Mouse (Mus musculus): ENCODE data around the gene 4930438A08Rik.
"Not testable (repeated sequence)": the region's sequence is repeated elsewhere in the genome, so short reads cannot be mapped to it uniquely, and the experiment has no call there.

4930438A08Rik gene

DNA sequence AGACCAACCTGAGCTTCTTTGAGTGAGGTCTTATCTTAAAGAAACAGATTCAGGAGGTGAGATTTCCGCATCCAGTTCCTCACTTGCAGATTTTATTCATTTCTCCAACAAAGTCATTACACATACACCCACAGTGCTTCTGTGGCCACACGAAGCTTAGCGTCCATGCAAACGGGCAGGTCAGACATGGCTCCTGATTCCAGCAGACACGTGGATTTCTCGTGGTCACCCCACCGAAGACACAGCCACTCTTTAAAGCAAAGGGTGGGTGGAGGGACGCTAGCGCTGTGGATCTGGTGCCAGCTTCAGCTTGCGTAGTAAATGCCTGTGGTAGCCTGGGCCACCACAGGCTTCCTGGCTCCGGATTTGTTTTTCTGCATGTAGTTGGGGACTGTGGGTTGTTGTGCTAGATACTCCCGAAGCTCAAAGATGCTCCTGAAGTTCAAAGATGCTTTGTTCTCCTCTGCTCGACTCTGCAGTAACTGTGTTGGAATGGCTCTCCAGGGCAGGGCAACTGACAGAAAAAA is 7.4 kb downstream of the 4930438A08Rik start:
- DNase-seq (ENCODE audit: low read depth, low spot score), result no peak

- no peak for DNase-seq (ENCODE audit: low read depth, low spot score)
These were observed 7.9 kb downstream of the 4930438A08Rik start for GRCm38 (mm10) chr11:58282518-58282917.

DNA sequence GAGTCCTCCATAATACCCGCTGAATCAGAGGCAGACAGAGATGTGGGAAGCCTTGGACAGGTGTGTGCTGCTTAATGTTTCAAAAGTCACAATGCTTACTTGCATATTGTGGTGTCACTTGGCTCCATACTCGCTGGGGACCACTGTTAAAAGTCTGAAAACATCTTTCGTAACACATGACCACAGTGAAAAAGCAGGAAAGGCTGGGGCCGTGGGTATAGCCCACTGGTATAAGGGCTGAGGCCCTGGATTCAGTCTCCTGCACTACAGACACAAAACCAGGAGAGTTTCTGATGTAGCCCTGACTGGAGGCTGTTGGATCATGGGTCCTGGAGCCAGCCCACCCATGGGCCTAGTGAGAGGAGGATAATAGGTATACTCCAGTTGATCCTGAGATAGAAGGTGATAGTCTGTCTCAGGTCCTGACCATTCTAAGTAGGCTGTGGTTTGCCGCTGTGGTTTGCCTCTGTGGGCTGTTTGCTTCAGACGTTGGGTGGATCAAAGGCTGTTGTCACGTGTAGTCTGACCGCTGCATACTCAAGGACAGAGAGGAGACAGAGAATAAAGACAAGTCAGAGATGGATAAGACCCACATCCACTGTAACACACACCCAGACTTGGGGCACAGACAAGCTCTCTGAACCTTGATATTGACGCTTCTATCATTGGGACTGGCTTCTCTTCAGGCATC is 15.5 kb downstream of the 4930438A08Rik start:
- DNase-seq (ENCODE audit: low read depth, low spot score), result peak; percentile 62

- no peak for DNase-seq (ENCODE audit: low read depth, low spot score)
These were observed 16.2 kb downstream of the 4930438A08Rik start for GRCm38 (mm10) chr11:58290812-58291211.

GRCm38 (mm10) chr11:58292791-58293190 is 18.2 kb downstream of the 4930438A08Rik start:
- no peak for DNase-seq (ENCODE audit: low read depth, low spot score)

DNA sequence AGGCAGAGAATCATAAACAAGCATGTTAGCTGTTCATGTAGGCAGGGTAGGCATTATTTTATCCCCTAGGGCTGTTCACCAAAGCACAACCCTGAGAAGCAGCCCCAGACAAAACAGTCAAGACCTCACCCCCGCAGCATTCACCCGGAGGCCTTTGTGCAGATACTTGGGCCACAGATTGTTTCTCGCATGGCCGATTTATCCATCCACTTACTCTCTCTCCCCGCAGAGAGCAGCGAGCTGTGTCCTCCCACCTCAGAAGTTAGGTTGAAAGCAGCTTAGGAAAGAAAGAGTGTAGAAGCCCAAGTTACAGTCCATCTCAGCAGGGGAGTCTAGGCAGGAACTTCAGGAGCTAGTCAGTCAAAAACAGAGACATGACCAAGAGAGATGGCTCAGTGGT is 22.8 kb downstream of the 4930438A08Rik start:
- no peak for DNase-seq (ENCODE audit: low read depth, low spot score)

DNA sequence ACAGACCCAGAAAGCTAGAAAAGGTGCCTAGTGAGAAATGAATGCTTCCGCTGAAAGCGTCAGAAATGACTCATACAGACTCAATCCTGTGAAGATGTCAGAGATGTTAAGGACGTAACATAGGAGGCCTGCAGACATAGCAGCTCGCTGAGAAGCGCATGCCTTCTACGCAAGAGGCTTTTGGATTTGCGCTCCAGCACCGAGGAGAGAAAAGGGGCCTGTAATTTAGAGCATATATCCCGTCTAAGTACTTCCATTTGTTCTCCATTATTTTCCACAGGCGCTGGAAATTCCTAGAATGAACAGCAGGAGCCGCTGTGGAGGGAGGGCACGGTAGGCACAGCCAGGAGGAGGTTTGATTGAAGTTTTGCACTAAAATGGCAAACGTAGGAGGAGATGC is 26.5 kb downstream of the 4930438A08Rik start:
- peak; percentile 83 for DNase-seq (ENCODE audit: low read depth, low spot score)

DNA sequence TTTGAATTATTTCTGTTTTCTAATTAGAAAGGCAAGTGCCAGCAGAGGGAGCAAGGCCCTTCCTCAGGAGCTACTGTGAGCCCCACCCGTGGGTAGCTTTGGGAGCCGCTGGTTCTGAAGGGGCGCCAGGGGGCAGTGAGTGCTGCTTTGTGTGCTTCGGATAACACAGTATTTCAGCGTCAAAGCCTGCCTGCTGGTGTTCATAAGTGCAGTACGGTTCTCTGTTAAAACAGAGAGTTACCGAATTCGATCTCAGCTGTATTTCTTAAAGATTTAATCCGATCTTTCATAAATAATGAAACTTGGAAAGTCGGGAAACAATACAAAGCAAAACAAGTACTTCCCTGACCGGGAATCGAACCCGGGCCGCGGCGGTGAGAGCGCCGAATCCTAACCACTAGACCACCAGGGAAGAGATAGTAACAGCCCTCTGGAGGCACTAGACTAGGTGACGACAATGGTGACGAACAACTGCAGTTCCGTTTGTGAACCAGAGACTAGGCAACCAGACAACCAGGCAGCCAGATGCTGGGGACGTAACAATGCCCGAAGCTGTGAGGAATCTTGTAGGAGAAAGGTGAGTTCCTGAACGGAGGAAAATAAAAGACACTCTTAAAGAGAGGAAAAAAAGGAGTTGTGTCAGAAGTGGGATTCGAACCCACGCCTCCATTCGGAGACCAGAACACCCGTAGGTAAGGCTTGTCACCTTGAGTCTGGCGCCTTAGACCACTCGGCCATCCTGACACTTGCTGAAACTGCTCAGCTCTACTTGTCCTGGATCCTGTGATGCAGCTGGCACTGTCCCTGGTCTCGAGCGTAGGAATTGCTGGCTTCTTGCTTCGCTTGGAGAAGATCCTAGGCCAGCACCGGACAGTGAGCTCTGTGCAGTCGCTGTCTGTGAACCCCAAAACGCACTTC is 27.5 kb downstream of the 4930438A08Rik start:
- peak; percentile 96 for DNase-seq (ENCODE audit: low read depth, low spot score)

GRCm38 (mm10) chr11:58302774-58303445 is 28.3 kb downstream of the 4930438A08Rik start:
- DNase-seq (ENCODE audit: low read depth, low spot score), result no peak

GRCm38 (mm10) chr11:58303594-58303993 is 29.0 kb downstream of the 4930438A08Rik start:
- DNase-seq (ENCODE audit: low read depth, low spot score), result no peak

DNA sequence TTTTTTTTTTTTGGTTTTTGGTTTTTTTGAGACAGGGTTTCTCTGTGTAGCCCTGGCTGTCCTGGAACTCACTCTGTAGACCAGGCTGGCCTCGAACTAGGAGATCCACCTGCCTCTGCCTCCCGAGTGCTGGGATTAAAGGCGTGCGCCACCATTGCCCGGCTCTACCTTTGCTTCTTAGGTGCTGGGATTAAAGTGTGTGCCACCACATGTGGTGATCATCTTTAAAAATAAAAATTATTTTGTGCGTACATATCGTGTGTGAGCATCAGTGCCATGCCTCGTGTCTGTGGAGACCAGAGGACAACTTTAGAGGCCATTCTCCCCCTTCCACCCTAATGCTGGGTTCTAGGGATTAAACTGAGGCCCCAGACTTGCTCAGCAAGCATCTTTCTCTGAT is 30.7 kb downstream of the 4930438A08Rik start:
- not testable (repeated sequence) for DNase-seq (ENCODE audit: low read depth, low spot score)

DNA sequence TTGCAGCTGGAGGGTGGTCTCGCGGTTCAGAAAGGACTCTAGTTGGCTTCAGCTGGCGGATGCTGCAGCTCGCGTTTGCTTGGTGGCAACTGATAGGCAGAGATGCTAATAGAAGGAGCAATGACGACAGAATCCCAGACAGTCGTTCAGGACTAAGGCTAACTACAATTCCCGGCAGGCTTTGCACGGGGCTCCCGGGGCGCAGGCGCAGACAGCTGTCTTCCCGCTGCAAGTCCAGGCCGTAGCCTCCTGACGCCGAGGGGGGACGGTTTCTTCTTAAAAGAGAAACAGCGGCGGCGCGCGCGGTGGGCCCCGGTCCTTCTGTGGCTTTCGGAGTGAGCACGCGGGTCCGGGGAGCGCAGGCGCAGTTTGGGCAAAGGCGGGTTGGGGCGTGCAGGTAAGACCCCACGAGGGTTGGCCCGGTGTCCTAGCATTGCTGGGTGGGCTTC is 32.3 kb downstream of the 4930438A08Rik start, which contains the start of gene Zfp692:
Gene Zfp692 (plus strand): TSS at position 210 of the 449 bp plus-strand sequence.
- peak; percentile 98 for DNase-seq (ENCODE audit: low read depth, low spot score)

DNA sequence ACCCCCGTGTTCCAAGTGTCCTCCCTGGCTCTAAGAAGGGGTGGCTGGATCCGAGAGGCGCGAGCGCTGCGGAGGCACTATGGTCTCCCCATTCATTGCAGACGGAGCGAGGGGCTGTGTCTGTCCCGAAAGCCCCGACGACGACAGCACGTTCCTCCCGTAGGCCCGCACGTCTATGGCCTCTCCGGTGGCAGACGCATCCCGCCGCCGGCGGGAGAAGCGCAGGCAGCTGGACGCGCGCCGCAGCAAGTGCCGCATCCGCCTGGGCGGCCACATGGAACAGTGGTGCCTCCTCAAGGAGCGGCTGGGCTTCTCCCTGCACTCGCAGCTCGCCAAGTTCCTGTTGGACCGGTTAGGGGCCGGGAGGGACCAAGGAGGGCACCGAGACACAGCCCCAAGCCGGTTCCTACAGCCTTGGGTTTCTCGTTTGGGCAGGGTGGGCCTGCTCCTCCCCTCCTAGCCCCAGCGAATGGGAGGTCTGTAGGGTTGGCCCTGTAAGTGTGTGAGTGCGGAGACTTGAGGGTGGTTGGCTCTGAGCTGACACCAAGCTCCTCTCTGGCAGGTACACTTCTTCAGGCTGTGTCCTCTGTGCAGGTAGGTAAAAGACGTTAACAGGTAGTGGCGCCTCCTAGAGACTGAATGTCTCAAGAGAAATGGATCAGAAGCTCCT is 32.9 kb downstream of the 4930438A08Rik start:
- peak; percentile 88 for DNase-seq (ENCODE audit: low read depth, low spot score)

- no peak for DNase-seq (ENCODE audit: low read depth, low spot score)
These were observed 34.1 kb downstream of the 4930438A08Rik start for GRCm38 (mm10) chr11:58308661-58309060.

- DNase-seq (ENCODE audit: low read depth, low spot score), result no peak
These were observed 39.5 kb downstream of the 4930438A08Rik start for GRCm38 (mm10) chr11:58314069-58314468.

DNA sequence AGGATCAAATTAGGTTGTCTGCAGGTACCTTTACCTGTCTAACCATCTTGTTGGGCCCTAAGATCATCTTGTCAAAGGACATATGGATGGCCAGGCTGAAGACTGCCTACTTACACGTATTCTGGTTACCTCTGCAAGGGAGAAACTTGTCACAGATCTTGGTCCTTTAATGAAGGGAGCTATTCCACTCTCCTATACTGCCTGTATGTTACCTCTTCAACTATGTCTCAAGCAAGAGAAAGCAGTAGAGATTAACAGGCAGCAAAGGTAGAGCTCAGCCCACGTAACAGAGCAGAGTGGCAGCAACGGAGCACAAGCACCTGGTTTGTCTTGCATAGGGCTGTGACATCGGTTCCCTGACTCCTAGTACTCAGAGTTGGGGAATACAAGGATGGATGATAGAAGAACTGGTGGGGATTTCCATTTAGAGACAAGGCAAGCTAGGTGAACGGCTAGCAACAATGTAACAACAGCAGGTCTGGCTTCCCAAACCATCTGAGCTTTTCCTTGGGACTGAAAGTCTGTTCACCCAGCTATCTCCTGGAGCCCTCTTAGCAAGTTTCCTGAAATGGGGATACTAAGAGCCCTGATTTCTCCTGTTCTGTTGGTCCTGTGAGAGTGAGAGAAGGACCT is 41.1 kb downstream of the 4930438A08Rik start:
- DNase-seq (ENCODE audit: low read depth, low spot score), result no peak

DNA sequence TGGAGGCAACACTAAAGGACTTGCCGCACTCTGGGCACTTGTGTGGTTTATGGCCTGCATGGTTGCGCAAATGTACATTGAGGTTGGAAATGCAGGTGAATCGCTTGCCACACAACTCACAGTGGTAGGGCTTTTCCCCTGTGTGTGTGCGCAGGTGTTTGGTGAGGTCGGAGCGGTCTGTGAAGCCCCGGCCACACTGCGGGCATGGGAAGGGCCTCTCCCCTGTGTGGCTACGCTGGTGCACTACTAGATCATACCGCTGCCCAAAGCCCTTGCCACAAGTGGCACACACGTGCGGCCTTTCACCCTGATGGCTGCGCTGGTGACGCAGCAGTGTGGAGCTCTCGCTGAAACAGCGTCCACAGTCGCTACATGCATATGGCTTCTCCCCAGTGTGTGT is 41.7 kb downstream of the 4930438A08Rik start:
- DNase-seq (ENCODE audit: low read depth, low spot score), result peak; percentile 55

DNA sequence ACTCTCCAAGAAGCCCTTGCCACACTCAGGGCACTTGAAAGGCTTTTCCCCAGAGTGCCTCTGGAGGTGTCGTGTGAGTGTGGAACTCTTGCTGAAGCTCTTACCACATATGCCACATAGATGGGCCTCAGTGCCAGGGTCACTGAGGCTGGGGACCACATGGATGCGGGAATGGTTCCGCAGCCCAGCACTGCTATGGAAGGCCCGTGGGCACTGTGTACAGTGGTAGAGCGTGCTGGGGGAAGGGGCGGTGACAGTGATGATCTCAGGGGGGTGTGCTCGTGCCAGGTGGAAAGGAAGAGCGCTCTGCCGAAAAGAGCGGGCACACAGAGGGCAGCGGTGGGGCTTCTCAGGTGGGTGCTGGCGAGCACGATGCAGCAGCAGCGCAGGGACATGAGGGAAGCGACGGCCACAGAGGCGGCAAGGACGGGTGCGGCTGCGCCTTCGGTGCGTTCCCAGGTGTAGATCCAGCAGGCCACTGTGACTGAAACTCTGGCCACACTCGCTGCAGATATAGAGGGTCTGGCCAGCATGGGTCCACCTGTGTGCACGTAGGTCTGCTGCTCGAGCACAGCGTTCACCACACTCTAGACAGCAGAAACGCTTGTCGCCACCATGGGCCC is 42.3 kb downstream of the 4930438A08Rik start:
- peak; percentile 34 for DNase-seq (ENCODE audit: low read depth, low spot score)

DNA sequence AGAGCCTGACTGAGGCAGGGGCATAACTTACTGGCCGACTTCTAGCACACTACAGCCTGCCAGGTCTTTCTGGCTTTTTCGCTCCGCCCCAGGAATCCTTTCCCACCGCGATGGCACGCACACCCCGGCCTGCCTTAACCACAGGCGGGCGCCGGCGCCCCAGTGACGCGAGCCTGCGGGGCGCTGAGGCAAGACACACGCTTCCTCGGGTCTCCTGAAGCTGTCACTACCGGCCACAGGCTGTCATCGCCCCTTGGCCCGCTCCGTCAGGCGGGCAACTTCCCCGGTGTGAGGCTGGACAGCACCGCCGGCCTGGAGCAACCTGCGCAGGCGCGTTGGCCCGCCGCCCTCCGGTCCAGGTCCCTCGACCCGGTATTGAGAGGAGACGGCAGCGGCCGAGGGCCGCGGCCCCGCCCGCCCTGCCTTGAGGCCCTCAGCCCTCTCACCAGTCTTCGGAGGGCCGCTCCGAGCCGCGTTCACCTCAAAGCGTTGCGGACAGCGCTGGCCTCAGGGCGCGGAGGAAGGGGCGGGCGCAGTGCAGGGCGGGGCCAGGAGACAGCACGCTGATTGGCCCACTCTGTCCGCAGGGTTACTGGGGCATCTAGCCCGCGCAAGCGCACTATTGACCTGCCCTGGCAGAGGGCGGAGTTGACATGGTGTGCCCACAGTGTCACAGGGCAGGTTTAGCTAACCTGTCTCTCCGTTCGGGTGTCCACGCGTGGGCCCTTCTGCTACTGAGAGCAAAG is 48.4 kb downstream of the 4930438A08Rik start:
- peak; percentile 95 for DNase-seq (ENCODE audit: low read depth, low spot score)

Measured in ZHBTc4 (cell line).